Mouse (Mus musculus) ZHBTc4 (cell line): ENCODE measurements at regions not wholly inside any gene's neighbourhood (a gene's known extent, or its start where the extent isn't known, plus 50 kb on each side); places are given as distances from the start of the nearest gene placed in this dataset.

Source experiments
- DNase-seq: peaks from one replicate; pipeline ENCODE4 v3.0.0-alpha.2; 2011; ENCODE audit warnings: low read depth, low spot score

DNA sequence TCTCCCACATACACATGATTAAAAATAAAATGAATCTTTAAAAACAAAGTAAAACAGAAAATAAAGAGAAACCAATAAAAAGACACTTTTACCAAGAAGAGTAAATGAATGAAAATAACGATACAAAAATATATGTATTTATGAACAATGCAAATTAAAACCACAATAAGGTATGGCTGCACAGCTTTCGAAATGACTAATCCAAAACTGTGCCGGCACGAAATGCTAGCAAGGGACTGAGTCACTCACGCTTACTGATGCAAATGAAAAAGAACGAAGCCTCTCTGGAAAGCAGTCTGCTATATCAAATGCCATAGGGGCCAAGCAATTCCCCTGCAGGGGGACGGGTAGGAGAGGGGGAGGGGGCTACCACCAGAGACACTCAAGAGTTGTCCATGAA lies 704.0 kb downstream of the 4930447A16Rik start:
- no peak for DNase-seq

DNA sequence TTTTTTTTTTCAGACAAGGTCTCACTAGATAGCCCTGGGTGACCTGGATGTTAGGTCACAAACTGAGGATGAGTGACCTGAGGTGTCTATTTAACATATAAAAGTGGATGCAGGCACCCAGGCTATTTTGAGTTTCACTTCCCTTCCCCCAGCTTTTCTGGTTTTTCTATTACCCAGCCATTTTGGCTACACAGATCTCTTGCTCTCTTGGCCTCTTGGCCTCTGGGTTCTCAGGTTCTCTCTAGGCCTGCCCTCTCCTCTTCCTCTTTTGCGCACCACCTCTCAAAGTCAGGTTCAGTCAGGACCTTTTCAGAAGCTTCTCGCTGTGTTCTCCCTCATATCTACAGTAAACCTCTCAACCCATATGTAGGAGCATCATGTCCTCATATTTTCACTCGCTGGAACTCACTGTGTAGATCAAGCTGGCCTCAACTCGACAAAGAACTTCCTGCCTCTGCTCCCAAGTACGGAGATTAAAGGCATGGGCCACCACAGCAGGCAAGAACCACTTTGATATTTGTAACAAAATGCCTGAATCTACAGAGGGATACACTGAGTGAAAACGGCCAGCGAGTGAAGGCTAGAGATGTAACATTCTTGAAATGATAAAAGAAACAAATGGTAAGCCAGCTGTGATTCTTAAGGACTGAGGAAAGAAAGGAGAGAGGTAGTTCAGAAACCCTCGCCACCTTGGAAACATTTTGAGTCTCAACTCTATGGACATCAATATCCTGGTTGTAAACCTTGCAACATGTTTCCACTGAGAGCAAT lies 704.7 kb downstream of the 4930447A16Rik start:
- DNase-seq = no peak

DNA sequence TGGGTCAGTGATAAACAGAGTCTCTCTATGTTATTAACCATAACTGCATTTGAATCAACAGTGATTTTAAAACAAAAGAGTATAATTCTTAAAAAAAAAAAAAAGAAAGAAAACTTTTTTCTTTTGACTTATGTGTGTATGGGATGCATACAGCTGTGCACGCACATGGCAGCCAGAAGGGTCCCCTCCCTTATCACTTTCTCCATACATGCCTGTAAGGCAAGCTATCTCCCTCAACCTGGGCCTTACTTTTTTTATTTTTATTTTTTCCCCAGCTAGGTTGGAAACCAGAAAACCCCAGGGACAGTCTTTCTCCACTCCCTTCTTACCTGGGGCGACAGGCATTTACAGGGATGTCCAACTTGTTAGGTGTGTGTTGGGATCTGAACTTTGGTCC lies 705.3 kb downstream of the 4930447A16Rik start:
- DNase-seq = no peak

DNA sequence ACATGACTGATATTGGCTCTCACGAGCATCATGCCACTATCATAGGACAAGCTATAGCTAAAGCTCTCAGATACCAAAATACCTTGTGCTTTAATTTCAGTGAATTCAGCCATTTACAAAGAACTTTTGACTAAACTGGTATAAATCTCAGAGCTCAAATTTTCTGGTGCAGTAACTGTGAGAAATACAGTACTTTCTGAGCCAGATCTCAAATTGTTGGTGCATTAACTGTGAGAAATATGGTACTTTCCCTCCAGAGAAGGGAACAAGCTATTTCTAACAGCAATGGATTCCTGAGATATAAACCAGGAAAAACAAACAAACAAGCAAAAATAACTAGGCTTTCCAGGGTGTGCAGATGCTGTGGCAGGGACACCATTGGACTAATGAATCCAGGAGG lies 714.3 kb downstream of the 4930447A16Rik start:
- DNase-seq = no peak

DNA sequence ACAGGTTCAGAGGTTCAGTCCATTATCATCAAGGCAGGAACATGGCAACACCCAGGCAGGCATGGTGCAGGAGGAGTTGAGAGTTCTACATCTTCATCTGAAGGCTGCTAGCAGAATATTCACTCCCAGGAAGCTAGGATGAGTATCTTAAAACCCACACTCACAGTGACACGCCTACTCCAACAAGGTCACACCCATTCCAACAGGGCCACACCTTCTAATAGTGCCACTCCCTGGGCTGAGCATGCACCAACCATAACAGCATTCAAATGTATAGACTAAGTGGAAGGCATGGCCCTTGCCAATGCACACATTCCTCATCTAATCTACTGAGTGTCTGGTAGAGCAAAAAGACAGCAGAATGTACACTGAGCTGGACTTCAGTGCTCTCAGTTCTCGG lies 718.1 kb downstream of the 4930447A16Rik start:
- DNase-seq = peak; percentile 61

DNA sequence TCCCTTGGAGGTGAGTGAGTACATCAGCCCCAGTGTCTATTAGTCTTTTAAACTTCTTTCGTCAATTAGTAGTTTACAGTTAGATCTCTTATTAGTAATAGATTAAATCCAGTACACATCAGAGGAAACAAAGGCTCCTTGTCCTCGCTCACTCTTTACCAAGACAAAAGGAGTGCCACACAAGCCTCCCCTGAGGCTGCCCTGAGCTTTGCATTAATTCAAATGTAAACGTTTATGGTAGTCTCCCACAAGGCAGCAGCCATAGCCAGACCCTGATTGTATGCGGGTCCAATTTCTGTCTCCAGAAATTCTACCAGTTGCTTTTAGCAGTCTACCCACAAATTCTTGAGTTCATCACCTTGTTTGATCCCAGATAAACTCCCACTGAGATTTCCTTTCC lies 726.3 kb downstream of the 4930447A16Rik start:
- peak; percentile 56 for DNase-seq

DNA sequence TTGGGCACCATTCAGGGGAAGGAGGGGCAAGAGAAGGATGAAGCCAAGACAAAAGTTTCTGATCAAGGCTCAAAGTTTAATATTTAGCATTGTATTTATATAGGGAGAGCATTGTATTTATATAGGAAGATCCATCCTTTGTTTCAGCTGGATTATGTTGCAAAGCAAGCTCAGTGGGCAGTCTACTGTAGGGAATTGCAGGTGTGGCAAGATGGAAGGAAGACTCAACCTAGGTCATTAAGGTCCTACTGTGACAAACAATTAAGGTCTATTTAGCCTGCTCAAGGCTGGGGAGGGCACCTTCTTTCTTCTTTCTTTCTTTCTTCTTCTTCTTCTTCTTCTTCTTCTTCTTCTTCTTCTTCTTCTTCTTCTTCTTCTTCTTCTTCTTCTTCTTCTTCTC lies 728.5 kb downstream of the 4930447A16Rik start:
- peak; percentile 79 for DNase-seq

DNA sequence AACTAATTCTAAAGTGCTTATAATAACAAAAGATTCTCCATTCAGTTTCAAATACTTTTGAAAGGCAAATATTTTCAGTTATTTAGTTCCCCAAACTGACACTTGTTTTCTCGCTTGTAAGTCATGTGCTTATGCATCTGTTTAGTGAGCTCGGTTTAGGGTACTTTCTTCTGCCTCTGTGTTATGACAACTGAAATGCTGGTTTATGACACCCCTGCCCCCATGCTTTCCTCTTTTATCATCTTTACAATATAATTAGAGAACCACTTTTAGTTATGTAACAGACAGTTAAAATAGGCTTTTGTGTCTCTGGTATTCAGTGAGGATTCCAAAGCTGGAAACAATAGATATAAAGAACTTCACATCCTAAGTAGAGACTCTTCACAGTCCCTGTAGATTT lies 733.8 kb downstream of the 4930447A16Rik start:
- DNase-seq = no peak

DNA sequence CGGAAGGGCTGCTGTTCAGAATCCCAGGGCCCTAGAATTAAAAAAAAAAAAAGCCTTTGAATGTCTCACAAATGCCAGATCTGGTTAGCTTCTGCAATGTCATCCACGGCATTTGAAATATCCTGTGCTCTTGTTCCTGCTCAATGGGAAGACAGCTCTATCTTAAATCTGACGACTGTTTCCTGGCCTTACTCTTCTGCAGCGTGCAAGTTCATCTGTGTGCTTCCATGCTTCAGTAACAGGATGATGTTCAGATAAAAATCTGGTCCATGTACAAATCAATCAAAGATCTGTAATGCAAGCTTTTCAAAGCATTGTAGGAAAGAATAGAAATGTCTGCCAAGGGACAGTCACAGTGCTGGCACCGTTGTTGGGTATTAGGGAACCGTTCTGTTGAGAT lies 738.4 kb downstream of the 4930447A16Rik start:
- no peak for DNase-seq

DNA sequence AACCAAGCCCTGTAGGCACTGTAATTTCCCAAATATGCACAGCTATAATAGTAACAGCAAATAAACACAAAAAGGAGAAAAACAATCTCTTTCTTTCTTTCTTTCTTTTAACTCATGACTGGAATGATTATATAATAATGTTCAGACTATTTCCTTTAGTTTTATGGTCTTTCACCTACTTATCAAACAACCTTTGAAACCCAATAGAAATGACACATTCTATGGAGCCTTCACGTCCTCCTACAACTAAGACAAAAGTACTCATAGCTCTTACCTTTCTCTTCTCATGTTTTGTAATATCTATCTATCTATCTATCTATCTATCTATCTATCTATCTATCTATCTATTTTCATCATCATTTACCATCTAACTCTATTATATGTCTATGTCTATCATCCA lies 739.5 kb downstream of the 4930447A16Rik start:
- DNase-seq = no peak

DNA sequence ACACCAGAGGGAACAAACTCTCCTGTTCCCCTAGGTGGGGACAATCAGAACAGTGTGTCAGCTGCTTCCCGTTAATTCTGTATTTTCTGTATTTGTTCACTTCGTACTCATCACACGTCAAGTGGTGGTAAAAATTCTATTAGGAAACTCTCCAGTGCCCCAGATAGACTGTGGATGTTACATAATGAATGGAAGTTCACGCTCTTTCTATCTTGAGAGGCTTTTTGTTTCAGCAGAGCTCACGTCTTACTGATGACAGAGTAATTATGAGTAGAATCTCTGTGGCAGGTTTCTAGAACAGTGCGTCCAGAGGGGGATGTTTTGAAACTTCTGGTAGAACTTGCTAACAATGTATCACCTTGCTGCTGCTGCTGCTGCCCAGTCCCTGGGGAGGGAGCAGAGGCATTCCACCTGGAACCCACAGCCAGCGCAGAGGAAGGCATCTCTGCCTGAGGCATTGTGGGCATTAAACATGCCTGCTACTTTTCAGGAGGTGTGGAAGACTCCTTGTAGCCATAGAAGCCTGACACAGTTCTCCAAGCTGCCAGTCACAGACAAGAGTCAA lies 740.6 kb downstream of the 4930447A16Rik start:
- no peak for DNase-seq

DNA sequence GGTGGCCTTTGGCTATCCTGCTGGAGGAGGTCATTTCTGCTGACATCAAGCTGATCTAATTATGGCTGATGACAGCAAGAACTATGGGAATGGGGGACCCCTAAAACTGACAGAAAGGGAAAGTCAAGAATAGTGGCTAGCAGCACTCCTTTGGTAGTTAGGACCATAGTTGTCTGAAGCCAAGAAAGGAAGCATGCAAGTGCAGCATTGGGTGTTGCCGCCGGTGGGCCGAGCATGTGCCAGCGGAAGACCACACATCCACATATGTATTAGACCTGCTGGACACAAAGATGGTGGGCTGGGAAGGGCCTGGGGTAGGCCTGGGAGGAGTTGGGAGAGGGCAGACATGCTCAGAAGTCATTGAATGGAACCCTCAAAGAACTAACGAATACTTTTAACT lies 741.1 kb downstream of the 4930447A16Rik start:
- no peak for DNase-seq

DNA sequence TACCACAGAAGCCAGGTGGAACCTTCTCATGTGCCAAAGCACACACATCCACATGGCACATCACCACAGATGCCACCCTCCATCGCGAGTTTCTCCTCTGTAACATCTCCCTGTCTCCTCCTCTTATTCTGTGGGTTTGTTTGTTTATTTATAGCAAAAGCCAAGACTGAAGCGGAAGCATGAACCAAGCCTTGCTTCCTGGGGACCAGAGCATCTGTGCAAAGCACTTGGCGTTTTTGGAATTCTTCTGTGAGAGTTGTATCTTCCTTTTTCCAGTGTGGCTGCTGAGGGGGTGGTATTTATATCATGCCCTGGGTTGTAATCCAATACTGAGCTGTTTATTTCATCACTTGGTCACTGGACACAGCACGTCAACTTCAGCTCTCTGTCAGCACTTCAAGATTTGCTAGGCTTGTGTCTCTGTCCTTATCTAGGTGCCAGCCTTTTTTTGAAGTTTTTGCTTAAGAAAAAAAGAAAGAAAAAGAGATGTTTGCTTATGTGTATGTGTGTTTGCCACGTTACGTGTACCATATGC lies 742.3 kb downstream of the 4930447A16Rik start:
- DNase-seq = no peak

DNA sequence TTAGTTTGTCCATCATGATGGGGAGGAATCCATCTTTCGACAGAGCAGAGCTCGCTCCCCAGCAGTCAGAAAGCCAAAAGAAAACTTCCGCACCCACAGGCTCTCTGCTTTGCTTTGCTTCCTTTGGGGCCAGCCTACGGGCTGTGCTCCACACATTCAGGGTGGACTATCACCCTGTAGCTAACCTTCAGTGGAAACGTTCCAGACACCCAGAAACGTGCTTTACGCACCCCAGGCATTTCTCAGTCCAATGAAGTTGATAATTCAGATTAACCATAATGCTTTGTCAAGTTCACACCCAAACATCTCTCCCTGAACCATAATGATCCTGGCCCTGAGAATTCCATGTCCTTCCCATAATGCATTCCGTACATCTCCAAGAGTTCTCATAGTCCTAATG lies 743.8 kb downstream of the 4930447A16Rik start:
- no peak for DNase-seq
